Mouse (Mus musculus) intestine, embryonic 14.5 days (tissue): ENCODE data around the gene Slc33a1. TPM values are rescaled to one million over a fixed set of nuclear protein-coding genes. Genes with fewer than 3 reads are reported as not detected.

ENCODE experiments used
- ATAC-seq: fragments of 200-750 bp; cut with Nextera tagmentation; replicated peaks from 2 replicates; pipeline ENCODE4 v1.8.0; 2017; ENCODE audit warnings: low read depth, moderate number of reproducible peaks, moderate TSS enrichment, moderate library complexity; ENCODE audit not compliant: low FRiP score, low TSS enrichment
- DNase-seq: peaks from one replicate; pipeline ENCODE4 v3.0.0-alpha.2; 2018; ENCODE audit warnings: low spot score
- H3K27ac ChIP-seq: fragments of 300-500 bp; sonication (generic); 2 replicates; pipeline ENCODE4 v1.5.1; 2014; ENCODE audit warnings: low read depth, mild to moderate bottlenecking, control low read depth
- H3K27me3 ChIP-seq: fragments of 300-500 bp; sonication (generic); replicated peaks from 2 replicates; pipeline ENCODE4 v1.6.1; 2014; ENCODE audit warnings: low read length, control low read depth; ENCODE audit not compliant: control insufficient read depth, insufficient read depth
- H3K36me3 ChIP-seq: fragments of 300-500 bp; sonication (generic); 2 replicates; pipeline ENCODE4 v1.6.1; 2014; ENCODE audit warnings: low read length, control low read depth; ENCODE audit not compliant: control insufficient read depth, insufficient read depth
- H3K4me1 ChIP-seq: fragments of 300-500 bp; sonication (generic); replicated peaks from 2 replicates; pipeline ENCODE4 v1.6.1; 2014; ENCODE audit warnings: low read length, control low read depth, mixed read lengths; ENCODE audit not compliant: control insufficient read depth, insufficient read depth
- H3K4me2 ChIP-seq: fragments of 300-500 bp; sonication (generic); 2 replicates; pipeline ENCODE4 v1.6.1; 2014; ENCODE audit warnings: low read length
- H3K4me3 ChIP-seq: fragments of 300-500 bp; sonication (generic); 2 replicates; pipeline ENCODE4 v1.5.1; 2014; ENCODE audit warnings: low read depth, low read length, control low read depth, mixed read lengths
- H3K9ac ChIP-seq: fragments of 300-500 bp; sonication (generic); 2 replicates; pipeline ENCODE4 v1.6.1; 2014; ENCODE audit warnings: mild to moderate bottlenecking, low read length
- H3K9me3 ChIP-seq: fragments of 300-500 bp; sonication (generic); 2 replicates; pipeline ENCODE4 v1.6.1; 2016; ENCODE audit warnings: low read length, control low read depth; ENCODE audit not compliant: control insufficient read depth
- WGBS: fragments of 180-500 bp; shearing (Covaris S2); extraction: QIAGEN DNeasy Blood & Tissue Kit; methylation state at CpG from one replicate; pipeline ENCODE4 v1.1.7; 2014; 5-methylcytosine and 5-hydroxymethylcytosine counted together
- polyA plus RNA-seq: library from polyadenylated mRNA; unstranded; fragments of >200 nt; fragmentation: Nextera tagmentation; extraction: Ambion mirVana; gene quantifications from 2 replicates; pipeline ENCODE4 v1.2.1, GENCODE M21; 2014

The Slc33a1 gene
- 17.6 and 18.5 TPM in 2 replicates for polyA plus RNA-seq

DNA sequence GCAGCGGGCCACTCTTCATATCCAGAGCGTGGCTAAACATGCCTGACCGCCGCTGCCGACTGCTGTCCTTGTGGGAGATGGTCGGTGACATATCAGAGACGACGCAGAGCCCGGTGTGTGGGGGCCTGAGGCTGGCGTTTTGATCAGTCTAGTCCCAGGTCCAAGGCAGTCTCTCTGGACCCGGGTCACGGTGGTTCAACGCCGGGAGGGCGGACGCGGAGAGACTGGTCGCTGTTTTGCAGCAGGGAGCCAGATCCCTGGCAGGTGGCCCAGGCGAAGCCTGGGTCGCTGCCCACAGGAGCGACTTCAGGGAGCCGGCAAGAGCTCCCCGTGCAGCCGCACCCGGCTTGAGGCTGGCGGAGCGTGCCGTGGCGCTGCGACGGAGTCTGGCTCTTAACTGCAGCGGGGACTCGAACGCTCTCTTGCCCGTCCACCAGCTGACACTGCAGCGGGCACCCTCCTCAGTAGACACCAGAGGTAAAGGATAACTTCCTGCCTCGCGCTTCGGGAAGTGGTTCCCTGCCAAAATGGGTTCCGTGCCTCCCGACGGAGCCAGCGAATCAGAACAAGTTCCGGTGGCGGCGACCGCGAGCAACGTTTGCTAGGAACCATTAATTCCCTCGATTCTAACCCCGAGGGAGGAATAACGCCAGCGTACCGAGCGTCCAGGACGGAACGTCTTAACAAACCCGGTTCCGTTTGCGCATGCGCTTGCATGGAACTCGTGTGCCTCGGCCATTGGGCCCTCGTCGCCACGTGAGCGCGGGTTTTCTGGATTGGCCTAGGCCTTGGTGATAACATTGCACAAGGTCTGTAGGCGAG is at the start of gene Slc33a1:
Gene Slc33a1, minus strand, starts transcription at position 669 of the 822 bp plus-strand sequence.
- Histone ChIP-seq H3K4me1 (peaks cover 15% of the 10 kb centered on the region), H3K27ac (peak within 1 kb of the TSS; percentile 77), H3K9ac (peak within 1 kb of the TSS; percentile 69), H3K9me3 (no peaks in the 10 kb centered on the region), H3K27me3 (0 out of 2 replicates have a peak, but pooled peaks cover 8% of the 10 kb centered on the region), H3K4me2 (peak within 1 kb of the TSS; percentile 87), H3K36me3 (no peaks in the 10 kb centered on the region), H3K4me3 (peak within 1 kb of the TSS; percentile 90)
- WGBS, result under 1% methylated on average over 69 of the region's 69 CpGs
- ATAC-seq, result peak; percentile 98
- peak; percentile 99 for DNase-seq

DNA sequence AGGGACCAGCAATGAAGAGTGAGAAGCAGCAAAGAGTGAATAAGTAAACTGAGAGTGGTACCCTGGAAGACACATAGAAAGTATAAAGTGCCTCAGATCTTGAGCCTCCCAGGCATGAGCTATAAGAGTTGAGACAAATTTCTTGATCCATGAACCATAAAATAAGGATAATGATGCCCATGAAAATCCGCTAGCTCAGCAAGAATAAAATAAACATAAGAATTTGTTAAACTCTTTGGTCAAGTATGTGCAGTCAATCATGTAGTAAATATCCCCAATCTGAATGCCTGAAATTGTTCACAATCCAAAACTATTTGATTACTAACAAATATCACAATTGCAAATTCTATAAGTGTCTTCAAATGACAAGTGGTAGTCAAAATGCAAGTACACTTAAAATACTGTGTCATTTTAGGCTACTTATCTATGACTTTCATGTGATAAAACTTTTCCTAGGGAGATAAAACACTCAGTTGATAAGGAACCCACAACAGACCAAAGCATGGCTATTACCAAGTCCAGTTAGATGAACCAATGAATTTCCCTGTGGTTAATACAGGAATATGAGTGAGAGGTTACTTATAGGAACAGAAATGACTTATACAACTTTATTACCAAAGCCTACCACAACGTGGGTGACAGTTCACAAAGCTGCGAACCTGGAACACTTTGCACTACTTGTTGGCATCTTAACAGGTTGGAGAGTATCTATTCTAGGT is 24.3 kb upstream of the Slc33a1 start:
- no peak for ATAC-seq
- Histone ChIP-seq H3K4me3 (no peak overlapping the region), H3K36me3 (peaks cover 86% of the 10 kb centered on the region), H3K27me3 (no peaks in the 10 kb centered on the region), H3K4me1 (no peaks in the 10 kb centered on the region), H3K4me2 (no peak overlapping the region), H3K9me3 (no peaks in the 10 kb centered on the region), H3K9ac (no peak overlapping the region), H3K27ac (no peak overlapping the region)
- no peak for DNase-seq
- WGBS, result 85% methylated on average over 3 of the region's 3 CpGs

DNA sequence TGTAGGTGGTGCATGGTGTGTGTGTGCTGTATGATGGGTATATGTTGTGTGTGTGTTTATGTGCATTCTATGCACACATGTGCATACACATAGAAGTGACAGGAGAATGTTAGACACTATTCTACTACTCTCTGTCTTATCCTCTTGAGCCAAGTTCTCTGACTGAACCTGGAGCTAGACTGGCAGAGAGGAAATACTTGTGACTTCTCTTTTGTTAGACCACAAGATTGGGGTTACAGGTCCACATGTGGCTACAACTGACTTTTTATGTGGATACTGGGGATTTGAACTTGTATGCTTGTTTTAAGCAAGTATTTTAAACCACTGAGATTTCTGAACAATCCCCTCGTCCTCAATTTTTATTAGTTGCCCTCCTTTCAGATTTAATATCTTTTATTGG is 22.1 kb upstream of the Slc33a1 start:
- H3K4me3 ChIP-seq, result no peak overlapping the region
- 85% methylated on average over 1 of the region's 1 CpGs for WGBS
- H3K9me3 ChIP-seq, result no peaks in the 10 kb centered on the region
- H3K27ac ChIP-seq, result no peak overlapping the region
- no peak for DNase-seq
- H3K9ac ChIP-seq, result no peak overlapping the region
- peaks cover 81% of the 10 kb centered on the region for H3K36me3 ChIP-seq
- H3K4me1 ChIP-seq, result no peaks in the 10 kb centered on the region
- no peaks in the 10 kb centered on the region for H3K27me3 ChIP-seq
- no peak overlapping the region for H3K4me2 ChIP-seq
- no peak for ATAC-seq

DNA sequence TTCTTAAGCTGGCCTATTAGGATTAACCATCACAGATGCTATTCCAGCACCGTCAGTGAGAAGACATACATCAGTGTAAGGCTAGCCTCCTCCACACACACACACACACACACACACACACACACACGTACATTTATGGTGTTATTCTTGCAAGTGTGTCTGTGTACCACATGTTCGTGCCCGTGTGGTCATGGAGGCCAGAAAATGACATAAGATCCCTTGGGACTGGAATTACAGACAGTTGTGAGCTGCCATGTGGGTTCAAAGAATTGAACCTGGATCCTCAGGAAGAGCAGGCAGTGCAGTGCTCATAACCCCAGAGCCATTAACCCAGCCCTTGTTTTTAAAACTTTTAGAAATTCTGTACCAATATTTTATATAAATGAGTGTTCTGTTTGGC is 13.3 kb upstream of the Slc33a1 start:
- 75% methylated on average over 4 of the region's 4 CpGs for WGBS
- peak overlapping the region; percentile 84; the same call in 1 of the 2 replicates for H3K4me2 ChIP-seq
- peaks cover 10% of the 10 kb centered on the region for H3K4me1 ChIP-seq
- 0 out of 2 replicates have a peak, but pooled peaks cover 2% of the 10 kb centered on the region for H3K27me3 ChIP-seq
- H3K9ac ChIP-seq, result no peak overlapping the region
- ATAC-seq, result no peak
- H3K4me3 ChIP-seq, result no peak overlapping the region
- DNase-seq, result no peak
- H3K27ac ChIP-seq, result no peak overlapping the region
- H3K36me3 ChIP-seq, result peaks cover 26% of the 10 kb centered on the region
- H3K9me3 ChIP-seq, result no peaks in the 10 kb centered on the region

DNA sequence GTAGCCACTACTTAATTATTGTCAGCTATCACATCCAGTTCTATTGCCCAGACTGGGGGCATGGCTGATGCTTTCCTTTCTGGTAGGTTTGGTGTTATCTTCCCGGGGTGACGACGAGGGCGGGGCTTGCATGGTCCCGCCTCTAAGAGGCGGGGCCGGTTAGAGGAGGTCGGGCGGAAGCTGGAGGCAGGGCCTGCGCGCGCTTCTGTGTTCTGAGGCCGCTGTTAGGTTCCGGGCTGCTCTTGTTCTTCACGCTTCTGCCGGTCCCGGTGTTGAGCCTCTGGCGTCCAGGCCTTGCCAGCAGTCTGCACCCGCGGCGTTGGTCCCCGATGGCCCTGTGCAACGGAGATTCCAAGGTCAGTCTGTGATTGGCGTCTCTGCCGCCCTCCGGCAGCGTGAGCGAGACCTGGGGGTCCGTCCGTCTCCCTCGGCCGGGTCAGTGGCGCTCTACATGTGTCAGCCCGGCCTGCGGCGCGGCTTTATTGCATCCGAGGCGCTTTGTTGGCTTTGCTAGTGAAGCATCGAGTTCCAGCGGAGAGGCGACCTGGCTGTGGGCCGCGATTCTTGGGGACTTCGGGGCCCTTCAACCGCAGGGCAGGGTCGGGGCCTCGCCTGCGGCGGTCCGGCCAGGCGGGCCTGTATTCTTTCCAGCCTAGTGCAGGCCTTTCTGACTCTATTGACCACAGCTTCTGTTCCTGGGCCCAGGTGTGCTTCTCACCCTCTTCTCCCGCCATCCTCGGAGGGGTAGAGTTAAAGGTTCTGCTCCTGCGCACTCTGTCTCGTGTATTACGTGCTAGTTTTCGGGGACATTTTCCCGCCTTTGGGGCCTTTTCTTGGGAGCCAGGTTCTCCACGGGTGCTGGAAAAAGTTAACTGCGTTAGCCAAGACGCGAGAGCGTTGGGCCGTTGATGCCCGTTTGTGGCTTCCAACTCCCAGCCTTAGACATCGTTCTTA is 11.7 kb upstream of the Slc33a1 start, which contains the start of gene Gmps:
Gene Gmps, plus strand, starts transcription at position 152 of the 954 bp plus-strand sequence.
- Histone ChIP-seq H3K27me3 (0 out of 2 replicates have a peak, but pooled peaks cover 2% of the 10 kb centered on the region), H3K27ac (peak within 1 kb of the TSS; percentile 92), H3K9me3 (no peaks in the 10 kb centered on the region), H3K36me3 (peaks cover 14% of the 10 kb centered on the region), H3K4me2 (peak within 1 kb of the TSS; percentile 84), H3K9ac (peak within 1 kb of the TSS; percentile 97), H3K4me1 (peaks cover 10% of the 10 kb centered on the region), H3K4me3 (peak within 1 kb of the TSS; percentile 94)
- WGBS, result under 1% methylated on average over 67 of the region's 67 CpGs
- ATAC-seq (peak; percentile 98), DNase-seq (peak; percentile 95)

DNA sequence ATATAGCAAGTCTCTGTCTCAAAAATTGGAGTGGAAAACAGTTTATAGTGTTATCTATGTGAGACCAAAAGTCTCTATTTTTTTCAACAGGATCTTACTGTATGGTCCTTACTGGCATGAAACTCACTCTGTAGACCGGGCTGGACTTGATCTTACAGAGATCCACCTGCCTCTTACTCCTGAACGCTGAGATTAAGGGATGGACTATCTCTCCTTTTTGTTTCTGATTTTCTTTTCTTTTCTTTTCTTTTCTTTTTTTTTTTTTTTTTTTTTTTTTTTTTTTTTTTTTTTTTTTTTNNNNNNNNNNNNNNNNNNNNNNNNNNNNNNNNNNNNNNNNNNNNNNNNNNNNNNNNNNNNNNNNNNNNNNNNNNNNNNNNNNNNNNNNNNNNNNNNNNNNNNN is 1.4 kb upstream of the Slc33a1 start:
- WGBS, result 82% methylated on average over 2 of the region's 2 CpGs
- Histone ChIP-seq H3K36me3 (no peaks in the 10 kb centered on the region), H3K4me2 (no peak overlapping the region), H3K9me3 (no peaks in the 10 kb centered on the region), H3K4me3 (no peak overlapping the region), H3K4me1 (peaks cover 15% of the 10 kb centered on the region), H3K27me3 (0 out of 2 replicates have a peak, but pooled peaks cover 8% of the 10 kb centered on the region), H3K27ac (no peak overlapping the region), H3K9ac (no peak overlapping the region)
- ATAC-seq (no peak), DNase-seq (no peak)

DNA sequence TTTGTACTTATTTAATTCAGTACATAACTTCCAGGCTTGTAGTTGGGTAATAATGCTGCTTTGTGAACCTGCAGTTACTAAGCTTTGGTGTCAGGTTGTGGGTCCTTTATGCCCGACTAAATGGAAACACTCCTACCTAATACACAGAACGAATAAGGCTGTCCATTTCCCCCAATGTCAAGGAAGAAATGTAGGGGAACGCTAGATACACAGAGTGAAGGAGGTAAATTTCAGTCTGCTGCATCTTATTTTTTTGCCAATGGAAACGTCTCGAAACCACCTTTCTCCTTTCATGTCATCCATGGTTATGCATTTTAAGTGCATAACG is 318 bp upstream of the Slc33a1 start:
- Histone ChIP-seq H3K4me2 (peak overlapping the region; percentile 87), H3K36me3 (no peaks in the 10 kb centered on the region), H3K4me1 (peaks cover 15% of the 10 kb centered on the region), H3K4me3 (peak overlapping the region; percentile 90), H3K27ac (peak overlapping the region; percentile 77; the same call in 1 of the 2 replicates), H3K9me3 (no peaks in the 10 kb centered on the region), H3K9ac (no peak overlapping the region), H3K27me3 (0 out of 2 replicates have a peak, but pooled peaks cover 8% of the 10 kb centered on the region)
- no peak; the same call in 1 of the 2 replicates for ATAC-seq
- WGBS, result 77% methylated on average over 6 of the region's 6 CpGs
- no peak for DNase-seq
